Mouse (Mus musculus): ENCODE measurements around the gene Slc8b1. TPM values are rescaled to one million over a fixed set of nuclear protein-coding genes. Genes with fewer than 3 reads are reported as not detected.

The Slc8b1 gene
- total RNA-seq, 1 experiment from 2014 or later = 12.6 TPM

- ATAC-seq (ENCODE audit: extremely low read depth, insufficient number of reproducible peaks, low FRiP score, poor library complexity, severe bottlenecking) = no peak
These were observed 49.8 kb downstream of the Slc8b1 start for GRCm38 (mm10) chr5:120560616-120561311.

DNA sequence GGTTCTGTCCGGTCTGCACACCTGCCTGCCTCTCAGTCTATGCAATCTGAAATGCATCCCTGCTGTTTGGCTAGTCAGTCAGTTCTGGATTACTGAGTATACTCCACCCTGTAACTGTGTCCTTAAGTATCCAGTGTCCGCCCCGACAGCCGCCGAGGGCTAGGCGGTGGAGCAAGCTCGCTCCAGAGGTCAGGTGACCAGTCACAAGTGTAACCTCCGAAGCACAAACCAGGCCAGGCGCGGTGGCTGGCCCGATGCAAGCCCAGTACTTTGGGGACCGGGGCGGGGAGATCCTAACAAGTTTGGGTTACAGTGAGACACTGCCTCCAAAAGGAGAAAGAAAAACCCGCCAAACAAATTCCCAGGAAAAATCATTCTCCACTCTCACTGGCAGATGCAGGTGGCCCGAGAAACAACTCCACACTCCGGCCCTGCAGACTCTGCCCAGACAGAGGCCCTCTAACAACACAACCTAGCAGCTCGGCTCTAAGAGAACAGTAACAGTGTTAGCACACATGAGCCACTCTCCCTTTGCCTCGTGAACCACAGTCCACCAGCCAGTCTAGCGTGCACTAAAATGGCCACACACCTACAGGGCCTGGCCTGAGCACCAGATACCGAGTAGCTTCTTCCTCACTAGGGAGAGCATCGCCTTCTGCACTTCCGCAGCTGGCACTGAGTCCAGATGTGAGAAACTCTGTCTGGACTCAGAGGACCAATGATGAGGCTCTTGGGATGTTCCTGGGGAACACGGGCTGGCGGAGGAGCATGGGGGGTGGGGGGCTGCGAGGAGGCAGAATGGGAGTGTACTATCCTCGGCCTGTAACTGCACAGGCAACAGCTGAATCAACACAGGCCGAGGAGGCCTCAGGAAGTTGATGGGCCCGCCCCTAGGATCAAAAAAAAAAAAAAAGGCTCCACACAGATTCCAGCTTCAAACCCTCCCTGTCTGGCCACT is 52.3 kb downstream of the Slc8b1 start:
- no peak for ATAC-seq (ENCODE audit: extremely low read depth, insufficient number of reproducible peaks, low FRiP score, poor library complexity, severe bottlenecking)

DNA sequence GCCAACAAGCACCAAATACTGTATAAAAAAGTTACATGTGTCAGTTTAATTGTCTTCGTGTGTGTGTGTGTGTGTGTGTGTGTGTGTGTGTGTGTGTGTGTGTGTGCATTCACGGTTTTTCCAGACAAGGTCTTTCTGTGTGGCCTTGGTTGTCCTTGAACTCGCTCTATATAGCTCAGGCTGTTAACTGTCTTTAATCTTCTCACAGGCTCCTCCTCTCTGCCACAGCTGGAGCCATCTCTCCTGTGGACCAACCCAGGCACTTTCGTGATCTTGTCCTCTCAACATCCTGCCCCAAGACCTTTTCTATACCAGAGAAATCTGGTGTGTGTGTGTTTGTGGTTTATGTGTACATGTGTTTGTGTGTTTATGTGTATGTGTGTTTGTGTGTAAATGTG is 52.9 kb downstream of the Slc8b1 start:
- no peak for ATAC-seq (ENCODE audit: extremely low read depth, insufficient number of reproducible peaks, low FRiP score, poor library complexity, severe bottlenecking)

GRCm38 (mm10) chr5:120565171-120565905 is 54.4 kb downstream of the Slc8b1 start:
- no peak for ATAC-seq (ENCODE audit: extremely low read depth, insufficient number of reproducible peaks, low FRiP score, poor library complexity, severe bottlenecking)

- no peak for ATAC-seq (ENCODE audit: extremely low read depth, insufficient number of reproducible peaks, low FRiP score, poor library complexity, severe bottlenecking)
These were observed 55.1 kb downstream of the Slc8b1 start for GRCm38 (mm10) chr5:120566101-120566500.

GRCm38 (mm10) chr5:120566681-120567252 is 55.8 kb downstream of the Slc8b1 start:
- no peak for ATAC-seq (ENCODE audit: extremely low read depth, insufficient number of reproducible peaks, low FRiP score, poor library complexity, severe bottlenecking)

DNA sequence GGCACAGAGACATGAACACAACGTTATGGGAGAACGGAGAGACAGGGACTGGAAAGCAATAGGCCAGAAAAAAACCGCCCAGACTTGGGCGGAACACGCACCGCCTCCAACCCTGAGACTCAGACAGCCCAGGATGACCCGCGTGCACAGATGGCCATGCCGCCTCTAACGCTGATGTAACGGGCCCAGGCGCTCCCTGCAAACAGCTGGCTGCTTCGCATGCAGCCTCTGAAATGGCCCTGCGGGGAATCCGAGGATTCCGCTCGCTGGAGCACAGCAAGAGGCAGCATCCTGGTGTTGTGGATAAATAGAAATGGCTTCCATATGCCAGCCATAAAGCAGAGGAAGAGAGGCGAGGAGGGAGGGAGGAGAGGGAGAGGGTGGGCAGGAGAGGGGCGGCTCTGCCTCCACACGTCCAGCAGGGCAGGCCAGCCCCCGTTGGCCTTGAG is 56.3 kb downstream of the Slc8b1 start:
- ATAC-seq (ENCODE audit: extremely low read depth, insufficient number of reproducible peaks, low FRiP score, poor library complexity, severe bottlenecking) = no peak

DNA sequence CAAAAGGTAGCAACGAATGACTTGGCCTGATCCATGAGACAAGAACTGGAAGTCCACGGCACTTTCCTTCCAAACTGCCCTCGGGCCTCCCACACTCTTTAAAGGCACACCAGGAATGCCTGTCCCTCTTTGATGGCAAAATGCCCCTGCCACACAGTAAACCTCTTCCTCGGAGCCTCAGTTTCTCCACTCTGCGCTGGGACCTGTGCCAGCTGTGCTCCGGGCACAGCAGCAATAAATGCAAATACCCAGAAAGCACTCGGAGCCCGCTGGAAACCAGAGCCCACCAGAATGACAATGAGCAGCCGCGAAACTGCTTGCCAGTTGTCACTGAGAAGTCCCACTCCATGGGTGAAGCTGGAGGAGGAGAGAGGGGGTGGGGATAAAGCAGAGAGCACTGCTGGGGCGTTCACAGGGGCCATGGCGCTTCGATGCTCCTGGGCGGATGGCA is 56.8 kb downstream of the Slc8b1 start:
- no peak for ATAC-seq (ENCODE audit: extremely low read depth, insufficient number of reproducible peaks, low FRiP score, poor library complexity, severe bottlenecking)

DNA sequence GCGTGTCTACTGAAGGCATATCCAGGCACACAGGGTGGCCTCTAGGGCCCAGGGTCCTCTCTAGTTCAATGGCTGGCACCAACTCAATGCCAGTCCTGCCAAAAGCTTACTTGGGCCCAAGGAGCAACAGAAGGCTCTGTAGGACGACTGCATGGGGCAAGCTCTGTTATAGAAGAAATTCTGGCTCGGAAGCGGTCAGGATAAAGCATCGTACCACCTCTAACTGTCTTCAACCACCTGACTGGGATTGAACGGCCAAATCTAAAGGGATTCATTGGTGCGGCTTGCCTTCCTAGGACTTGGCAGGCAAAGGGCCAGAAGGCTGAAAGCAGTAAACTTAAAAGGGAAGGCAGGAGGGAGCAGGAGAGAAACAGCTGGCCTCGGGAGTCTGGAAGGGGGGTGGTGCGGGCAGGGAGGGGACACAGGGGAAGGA is 57.4 kb downstream of the Slc8b1 start:
- ATAC-seq (ENCODE audit: extremely low read depth, insufficient number of reproducible peaks, low FRiP score, poor library complexity, severe bottlenecking) = no peak

- ATAC-seq (ENCODE audit: extremely low read depth, insufficient number of reproducible peaks, low FRiP score, poor library complexity, severe bottlenecking) = no peak
These were observed 58.0 kb downstream of the Slc8b1 start for GRCm38 (mm10) chr5:120568964-120569363.

- ATAC-seq (ENCODE audit: extremely low read depth, insufficient number of reproducible peaks, low FRiP score, poor library complexity, severe bottlenecking) = no peak
These were observed 58.8 kb downstream of the Slc8b1 start for GRCm38 (mm10) chr5:120569791-120570190.

DNA sequence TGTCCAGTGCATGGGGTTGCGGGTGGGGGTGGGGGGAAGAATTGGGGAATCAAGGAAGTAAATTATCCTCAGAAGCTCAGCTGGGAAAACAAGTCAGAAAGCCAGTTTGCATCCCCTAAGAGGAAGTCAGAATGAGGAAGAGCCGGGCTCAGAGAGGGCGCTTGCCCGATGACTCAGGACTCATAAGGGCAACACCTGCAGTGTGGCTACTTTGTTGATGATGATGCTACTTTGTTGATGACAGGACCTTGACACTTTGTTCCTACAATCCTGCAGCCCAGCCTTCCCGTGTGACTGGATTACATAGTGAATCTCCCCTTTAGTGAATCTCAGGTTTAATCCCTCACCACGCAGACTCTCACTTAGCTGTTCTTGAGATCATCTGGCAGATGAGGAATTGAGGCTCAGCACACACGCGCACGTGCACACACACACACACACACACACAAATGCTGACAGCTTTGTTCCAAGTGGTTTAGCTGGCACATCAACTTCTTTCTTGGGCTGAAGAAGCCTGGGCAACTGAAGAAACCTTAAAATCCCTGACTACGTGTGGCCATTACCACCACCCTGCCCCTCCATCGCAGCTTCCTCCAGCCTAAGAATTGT is 59.4 kb downstream of the Slc8b1 start:
- ATAC-seq (ENCODE audit: extremely low read depth, insufficient number of reproducible peaks, low FRiP score, poor library complexity, severe bottlenecking) = peak; percentile 80

DNA sequence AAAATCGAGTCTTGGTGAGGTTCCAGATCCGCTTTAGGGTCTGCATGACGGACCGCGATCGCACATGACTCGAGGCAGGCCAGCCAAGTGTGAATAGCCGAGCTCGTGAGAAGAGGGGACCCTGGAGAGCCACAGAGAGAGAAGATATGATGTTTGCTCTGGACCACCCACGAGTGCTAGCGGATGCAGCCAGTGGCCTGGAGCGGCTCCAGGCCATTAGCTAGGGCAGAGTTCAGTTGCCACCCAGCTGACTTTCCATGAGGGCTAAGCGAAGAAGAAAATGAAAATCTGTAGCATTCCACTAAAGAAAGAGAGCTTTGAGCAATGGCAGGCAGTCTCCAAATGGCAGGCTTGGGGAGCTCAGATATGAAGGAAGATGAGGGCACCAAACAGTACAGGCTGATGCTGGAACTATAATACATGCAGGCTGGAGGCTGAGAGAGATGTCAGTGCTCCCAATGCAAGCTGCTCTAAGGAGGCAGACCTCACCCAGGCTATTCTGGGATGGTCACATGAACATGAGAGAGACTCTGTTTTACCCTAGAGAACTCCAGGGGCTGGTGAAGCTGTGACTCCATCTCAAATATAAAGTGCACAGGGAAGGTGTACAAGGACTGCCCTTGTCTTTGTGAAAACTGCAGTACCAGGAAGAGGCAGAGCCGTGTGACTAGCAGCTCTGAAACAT is 60.2 kb downstream of the Slc8b1 start:
- ATAC-seq (ENCODE audit: extremely low read depth, insufficient number of reproducible peaks, low FRiP score, poor library complexity, severe bottlenecking) = no peak

DNA sequence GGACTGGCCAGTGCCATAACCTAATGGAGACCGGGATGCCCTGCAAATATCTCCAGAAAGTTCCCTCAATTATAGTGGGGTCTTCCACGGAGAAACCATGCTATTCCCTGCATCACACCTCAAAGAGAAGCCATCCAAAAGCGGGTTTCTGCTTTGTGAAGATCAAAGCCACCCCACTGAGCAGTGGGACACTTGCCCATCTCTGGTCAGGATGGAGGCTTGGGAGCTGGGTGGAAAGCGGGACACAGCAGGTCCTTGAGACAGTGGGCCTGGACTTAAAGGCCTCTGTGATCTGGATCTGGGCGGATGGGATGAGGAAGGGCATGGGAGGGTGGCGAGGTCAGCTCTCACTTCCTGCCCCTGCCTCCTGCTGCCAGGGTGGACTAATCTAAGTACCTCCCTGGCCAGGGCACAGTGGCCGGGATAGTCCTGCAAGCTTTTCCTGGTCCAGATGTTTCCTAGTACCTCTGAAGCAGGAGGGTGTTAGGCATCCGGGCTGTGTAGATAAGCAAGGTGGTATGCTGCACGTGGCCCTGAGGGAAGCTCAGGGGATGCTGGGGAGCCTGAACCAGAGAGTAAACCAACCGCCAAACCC is 63.6 kb downstream of the Slc8b1 start:
- ATAC-seq (ENCODE audit: extremely low read depth, insufficient number of reproducible peaks, low FRiP score, poor library complexity, severe bottlenecking) = no peak

- ATAC-seq (ENCODE audit: extremely low read depth, insufficient number of reproducible peaks, low FRiP score, poor library complexity, severe bottlenecking) = no peak
These were observed 65.9 kb downstream of the Slc8b1 start for GRCm38 (mm10) chr5:120576781-120577301.

DNA sequence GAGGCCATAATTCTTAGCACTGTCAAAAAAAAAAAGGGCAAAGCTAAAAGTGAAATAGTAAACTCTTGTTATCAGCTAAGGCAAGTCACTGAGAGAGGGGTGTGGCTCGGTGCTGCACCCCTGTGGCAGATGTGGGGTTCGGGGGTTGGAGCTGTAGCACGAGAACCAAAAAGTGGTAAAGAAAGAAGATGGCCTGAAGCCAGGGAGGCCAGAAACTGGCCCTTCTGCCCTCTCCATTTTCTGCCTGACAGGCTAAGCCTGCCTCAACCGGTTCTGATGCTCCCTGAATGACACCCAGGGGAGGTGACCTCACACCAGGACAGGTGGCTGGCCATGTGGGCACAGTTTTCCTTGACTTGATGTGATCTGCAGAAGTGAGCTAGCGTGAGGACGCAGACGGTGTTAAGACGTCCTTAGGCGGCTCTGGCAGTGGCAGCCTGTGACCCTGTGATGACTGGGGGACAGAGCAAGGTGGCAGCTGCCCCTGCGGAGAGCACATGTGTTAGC is 67.0 kb downstream of the Slc8b1 start:
- ATAC-seq (ENCODE audit: extremely low read depth, insufficient number of reproducible peaks, low FRiP score, poor library complexity, severe bottlenecking) = 0 out of 2 replicates have a peak, but pooled peaks have one; percentile 14

DNA sequence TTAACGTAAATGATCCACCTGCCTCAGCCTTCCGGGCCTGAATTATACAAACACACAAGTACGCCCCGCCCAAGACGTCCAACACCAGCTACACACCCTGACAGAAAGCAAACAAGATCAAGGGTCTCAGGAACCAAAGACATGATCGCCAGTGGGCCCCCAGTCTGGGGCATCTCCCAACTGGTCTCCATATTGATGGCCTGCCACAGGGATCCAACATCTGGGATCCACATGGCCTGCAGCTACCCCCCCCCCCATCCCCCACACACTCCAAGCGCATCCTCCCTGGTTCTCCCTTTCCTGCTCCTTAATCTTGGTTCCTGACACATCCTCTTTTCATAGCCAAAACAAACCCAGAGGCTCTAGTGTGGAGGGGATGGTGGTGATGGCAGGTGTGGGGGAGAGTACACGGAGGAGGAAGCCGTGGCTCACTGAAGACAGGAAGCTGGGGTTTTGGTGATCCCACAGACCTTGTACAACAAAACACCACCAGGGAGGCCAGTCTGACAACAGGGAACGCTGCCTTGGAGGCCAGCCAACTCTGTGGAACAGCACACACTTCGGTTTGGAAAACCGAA is 67.6 kb downstream of the Slc8b1 start:
- peak; percentile 40 for ATAC-seq (ENCODE audit: extremely low read depth, insufficient number of reproducible peaks, low FRiP score, poor library complexity, severe bottlenecking)

Measured in neutrophil, adult 5-6 weeks (primary cell).